Mouse (Mus musculus) lung, postnatal 0 days (tissue): ENCODE data around the gene Yjefn3. TPM values are rescaled to one million over a fixed set of nuclear protein-coding genes. Genes with fewer than 3 reads are reported as not detected.
A peak's percentile ranks its signal among the peaks of the same experiment; 100 is the strongest.

Source experiments
- ATAC-seq: fragments of 200-750 bp; cut with Nextera tagmentation; 2 replicates; pipeline ENCODE4 v1.8.0; 2017; ENCODE audit warnings: moderate library complexity
- DNase-seq: peaks from one replicate; pipeline ENCODE4 v3.0.0-alpha.2; 2016; ENCODE audit warnings: low spot score
- H3K27ac ChIP-seq: fragments of 300-500 bp; sonication (generic); 2 replicates; pipeline ENCODE4 v1.5.1; 2014; ENCODE audit warnings: antibody characterized with exemption, mild to moderate bottlenecking, low read length, mixed read lengths
- H3K27me3 ChIP-seq: fragments of 300-500 bp; sonication (generic); replicated peaks from 2 replicates; pipeline ENCODE4 v1.6.1; 2014; ENCODE audit warnings: low read length, mixed read lengths; ENCODE audit not compliant: insufficient read depth
- H3K36me3 ChIP-seq: fragments of 300-500 bp; sonication (generic); 2 replicates; pipeline ENCODE4 v1.6.1; 2014; ENCODE audit warnings: low read length, mixed read lengths; ENCODE audit not compliant: insufficient read depth
- H3K4me1 ChIP-seq: fragments of 300-500 bp; sonication (generic); 2 replicates; pipeline ENCODE4 v1.6.1; 2014; ENCODE audit warnings: antibody characterized with exemption, low read depth, low read length, mixed read lengths; ENCODE audit not compliant: insufficient read depth
- H3K4me2 ChIP-seq: fragments of 300-500 bp; sonication (generic); replicated peaks from 2 replicates; pipeline ENCODE4 v1.6.1; 2014; ENCODE audit warnings: low read depth, mild to moderate bottlenecking, low read length, moderate library complexity, mixed read lengths
- H3K4me3 ChIP-seq: fragments of 300-500 bp; sonication (generic); 2 replicates; pipeline ENCODE4 v1.5.1; 2014; ENCODE audit warnings: low read depth, low read length
- H3K9ac ChIP-seq: fragments of 300-500 bp; sonication (generic); replicated peaks from 2 replicates; pipeline ENCODE4 v1.6.1; 2014; ENCODE audit warnings: low read depth, mild to moderate bottlenecking
- H3K9me3 ChIP-seq: fragments of 300-500 bp; sonication (generic); 2 replicates; pipeline ENCODE4 v1.6.1; 2016; ENCODE audit warnings: low read length, mixed read lengths
- CTCF ChIP-seq: IDR thresholded peaks from 2 replicates; pipeline ENCODE4 v1.5.1; 2016; ENCODE audit warnings: antibody characterized with exemption, mild to moderate bottlenecking
- EP300 ChIP-seq: IDR thresholded peaks from 2 replicates; pipeline ENCODE4 v1.6.1; 2016; ENCODE audit warnings: antibody characterized with exemption, mild to moderate bottlenecking, control low read depth
- WGBS: fragments of 180-500 bp; shearing (Covaris S2); extraction: QIAGEN DNeasy Blood & Tissue Kit; methylation state at CpG from one replicate; pipeline ENCODE4 v1.1.7; 2014; 5-methylcytosine and 5-hydroxymethylcytosine counted together
- polyA plus RNA-seq: library from polyadenylated mRNA; unstranded; fragments of >200 nt; fragmentation: Nextera tagmentation; extraction: Ambion mirVana; gene quantifications from 2 replicates; pipeline ENCODE4 v1.2.1, GENCODE M21; 2015

The Yjefn3 gene
- polyA plus RNA-seq, 1 experiment from 2014 or later = 2.1 TPM

GRCm38 (mm10) chr8:69923986-69924385 lies 21.5 kb upstream of the Yjefn3 start:
- H3K9me3 ChIP-seq = no peaks in the 10 kb centered on the region
- H3K27ac ChIP-seq = no peak overlapping the region
- no peaks in the 10 kb centered on the region for H3K27me3 ChIP-seq
- DNase-seq = no peak
- no peak overlapping the region for H3K9ac ChIP-seq
- 52% methylated on average over 1 of the region's 1 CpGs for WGBS
- no peak for ATAC-seq
- no peak overlapping the region for H3K4me2 ChIP-seq
- no peak for TF ChIP-seq EP300
- TF ChIP-seq CTCF = no peak
- no peaks in the 10 kb centered on the region; the same call in 1 of the 2 replicates for H3K36me3 ChIP-seq
- 0 out of 2 replicates have a peak, but pooled peaks cover 4% of the 10 kb centered on the region for H3K4me1 ChIP-seq
- no peak overlapping the region for H3K4me3 ChIP-seq

- DNase-seq (no peak), ATAC-seq (no peak)
- Histone ChIP-seq H3K4me3 (no peak overlapping the region), H3K4me2 (no peak overlapping the region), H3K9me3 (no peaks in the 10 kb centered on the region), H3K9ac (no peak overlapping the region), H3K27me3 (no peaks in the 10 kb centered on the region), H3K36me3 (peaks cover 5% of the 10 kb centered on the region; the same call in 1 of the 2 replicates), H3K4me1 (0 out of 2 replicates have a peak, but pooled peaks cover 4% of the 10 kb centered on the region), H3K27ac (no peak overlapping the region)
- 79% methylated on average over 2 of the region's 2 CpGs for WGBS
- TF ChIP-seq EP300 (no peak), CTCF (no peak)
Measured at GRCm38 (mm10) chr8:69921141-69921540, 18.6 kb upstream of the Yjefn3 start.

GRCm38 (mm10) chr8:69919876-69920662 lies 17.6 kb upstream of the Yjefn3 start:
- DNase-seq (peak; percentile 83), ATAC-seq (peak; percentile 72)
- Histone ChIP-seq H3K4me3 (no peak overlapping the region), H3K27ac (peak overlapping the region; percentile 23; the same call in 1 of the 2 replicates), H3K4me1 (0 out of 2 replicates have a peak, but pooled peaks cover 4% of the 10 kb centered on the region), H3K9ac (no peak overlapping the region), H3K36me3 (peaks cover 10% of the 10 kb centered on the region; the same call in 1 of the 2 replicates), H3K27me3 (no peaks in the 10 kb centered on the region), H3K9me3 (no peaks in the 10 kb centered on the region), H3K4me2 (no peak overlapping the region)
- TF ChIP-seq CTCF (no peak), EP300 (no peak)
- 29% methylated on average over 11 of the region's 11 CpGs for WGBS

GRCm38 (mm10) chr8:69919010-69919409 lies 16.5 kb upstream of the Yjefn3 start:
- Histone ChIP-seq H3K27ac (no peak overlapping the region), H3K9me3 (no peaks in the 10 kb centered on the region), H3K4me2 (no peak overlapping the region), H3K36me3 (peaks cover 19% of the 10 kb centered on the region; the same call in 1 of the 2 replicates), H3K4me3 (no peak overlapping the region), H3K4me1 (0 out of 2 replicates have a peak, but pooled peaks cover 4% of the 10 kb centered on the region), H3K9ac (no peak overlapping the region), H3K27me3 (no peaks in the 10 kb centered on the region)
- DNase-seq (peak; percentile 90), ATAC-seq (peak; percentile 73)
- 46% methylated on average over 1 of the region's 1 CpGs for WGBS
- TF ChIP-seq EP300 = no peak
- peak; percentile 96 for TF ChIP-seq CTCF

- Histone ChIP-seq H3K27ac (no peak overlapping the region), H3K9ac (no peak overlapping the region), H3K9me3 (no peaks in the 10 kb centered on the region), H3K36me3 (peaks cover 24% of the 10 kb centered on the region; the same call in 1 of the 2 replicates), H3K4me2 (no peak overlapping the region), H3K4me3 (no peak overlapping the region), H3K4me1 (0 out of 2 replicates have a peak, but pooled peaks cover 4% of the 10 kb centered on the region), H3K27me3 (no peaks in the 10 kb centered on the region)
- DNase-seq (no peak), ATAC-seq (no peak)
- no peak for TF ChIP-seq EP300
- no peak for TF ChIP-seq CTCF
Measured at GRCm38 (mm10) chr8:69918506-69918905, 16.0 kb upstream of the Yjefn3 start.

- 45% methylated on average over 5 of the region's 5 CpGs for WGBS
- no peak for DNase-seq
- Histone ChIP-seq H3K4me3 (no peak overlapping the region), H3K4me1 (0 out of 2 replicates have a peak, but pooled peaks cover 4% of the 10 kb centered on the region), H3K9ac (no peak overlapping the region), H3K9me3 (no peaks in the 10 kb centered on the region), H3K4me2 (no peak overlapping the region), H3K27ac (no peak overlapping the region), H3K36me3 (peaks cover 41% of the 10 kb centered on the region), H3K27me3 (no peaks in the 10 kb centered on the region)
- TF ChIP-seq CTCF (peak; percentile 46), EP300 (no peak)
- no peak for ATAC-seq
Measured at GRCm38 (mm10) chr8:69915748-69916147, 13.2 kb upstream of the Yjefn3 start.
